Mouse (Mus musculus): ENCODE measurements around the gene Kcnip1.

The Kcnip1 gene

GRCm38 (mm10) chr11:33908360-33909175 is 84.4 kb downstream of the Kcnip1 start:
- CTCF ChIA-PET = no interaction called here

DNA sequence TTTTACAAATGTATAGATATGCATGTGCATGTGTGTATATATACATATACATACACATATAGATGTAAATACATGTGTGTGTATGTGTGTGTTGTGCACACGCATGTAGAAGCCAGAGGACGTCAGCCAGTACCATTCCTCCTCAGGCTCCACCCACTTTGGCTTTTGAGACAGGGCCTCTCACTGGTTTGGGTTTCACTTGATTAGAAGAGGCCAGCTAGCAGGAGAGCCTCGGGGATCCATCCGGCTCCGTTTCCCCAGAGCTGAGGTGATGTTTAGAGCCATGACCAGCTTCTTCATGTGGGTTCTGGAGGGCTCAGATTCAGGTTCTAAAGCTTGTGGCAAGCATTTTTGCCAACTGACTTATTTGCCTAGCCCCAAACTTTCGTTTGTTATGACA is 89.5 kb downstream of the Kcnip1 start:
- CTCF ChIA-PET = no interaction called here

GRCm38 (mm10) chr11:33902377-33902776 is 90.6 kb downstream of the Kcnip1 start:
- CTCF ChIA-PET = no interaction called here

GRCm38 (mm10) chr11:33901783-33902182 is 91.2 kb downstream of the Kcnip1 start:
- CTCF ChIA-PET = no interaction called here

DNA sequence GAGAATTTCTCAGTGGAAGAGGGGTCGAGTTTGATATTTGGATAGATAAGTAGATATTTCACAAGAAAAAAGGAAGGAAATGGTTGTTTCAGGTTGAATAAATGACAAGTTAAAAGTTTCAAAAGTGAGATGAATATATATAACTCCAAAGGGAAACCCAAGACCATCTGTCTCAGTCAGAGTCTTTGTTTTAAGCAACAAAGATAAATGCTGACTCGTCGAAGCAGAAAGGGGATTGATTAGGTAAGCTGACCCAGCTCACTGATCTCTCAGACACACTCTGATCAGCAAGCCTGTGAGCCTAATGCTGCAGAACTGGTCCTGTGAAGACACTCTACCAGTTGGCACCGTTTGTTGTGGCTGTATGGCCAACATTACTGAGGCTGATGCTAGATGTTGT is 101.9 kb downstream of the Kcnip1 start:
- CTCF ChIA-PET = no interaction called here

DNA sequence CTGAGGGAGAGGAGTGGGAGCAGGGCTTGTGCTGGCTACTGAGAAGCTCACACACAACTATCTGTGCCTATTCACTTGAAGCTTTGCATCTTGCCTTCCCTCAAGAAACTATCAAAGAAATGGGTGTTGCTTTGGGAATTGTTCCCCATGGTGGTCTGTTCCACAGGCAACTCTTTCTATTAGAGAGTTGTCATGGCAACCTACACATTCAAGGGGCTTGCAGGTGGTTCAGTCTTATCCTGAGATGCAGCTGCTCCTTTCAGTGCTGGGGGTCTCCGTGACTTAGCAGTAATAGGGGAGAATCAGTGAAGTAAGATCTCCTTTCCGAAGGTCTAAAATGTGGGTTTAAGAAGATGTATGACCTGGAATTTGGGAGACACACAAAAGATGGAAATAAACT is 102.6 kb downstream of the Kcnip1 start:
- CTCF ChIA-PET = no interaction called here

DNA sequence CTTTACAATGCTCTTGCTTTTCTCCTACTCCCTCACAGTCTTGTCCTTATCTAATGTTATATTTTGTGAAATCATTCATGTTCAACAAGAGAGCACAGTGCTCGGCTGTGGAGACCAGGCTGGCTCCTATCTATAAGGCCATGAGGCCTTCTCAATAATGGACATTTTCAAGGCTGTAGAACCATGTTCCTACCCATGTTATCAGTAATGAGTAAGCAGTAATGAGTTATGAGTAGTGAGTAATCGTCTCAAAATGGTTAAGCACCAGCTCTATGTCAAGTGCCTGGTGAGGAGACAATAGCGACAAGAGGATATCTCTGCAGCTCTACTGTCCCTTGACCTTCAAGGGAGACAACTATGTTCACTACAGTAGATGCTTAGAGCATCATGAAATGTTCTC is 105.3 kb downstream of the Kcnip1 start:
- CTCF ChIA-PET = no interaction called here

- CTCF ChIA-PET = no interaction called here
Measured at GRCm38 (mm10) chr11:33885981-33886380, 107.0 kb downstream of the Kcnip1 start.

- CTCF ChIA-PET = no interaction called here
Measured at GRCm38 (mm10) chr11:33882731-33883328, 110.1 kb downstream of the Kcnip1 start.

- CTCF ChIA-PET = no interaction called here
Measured at GRCm38 (mm10) chr11:33874925-33875324, 118.0 kb downstream of the Kcnip1 start.

DNA sequence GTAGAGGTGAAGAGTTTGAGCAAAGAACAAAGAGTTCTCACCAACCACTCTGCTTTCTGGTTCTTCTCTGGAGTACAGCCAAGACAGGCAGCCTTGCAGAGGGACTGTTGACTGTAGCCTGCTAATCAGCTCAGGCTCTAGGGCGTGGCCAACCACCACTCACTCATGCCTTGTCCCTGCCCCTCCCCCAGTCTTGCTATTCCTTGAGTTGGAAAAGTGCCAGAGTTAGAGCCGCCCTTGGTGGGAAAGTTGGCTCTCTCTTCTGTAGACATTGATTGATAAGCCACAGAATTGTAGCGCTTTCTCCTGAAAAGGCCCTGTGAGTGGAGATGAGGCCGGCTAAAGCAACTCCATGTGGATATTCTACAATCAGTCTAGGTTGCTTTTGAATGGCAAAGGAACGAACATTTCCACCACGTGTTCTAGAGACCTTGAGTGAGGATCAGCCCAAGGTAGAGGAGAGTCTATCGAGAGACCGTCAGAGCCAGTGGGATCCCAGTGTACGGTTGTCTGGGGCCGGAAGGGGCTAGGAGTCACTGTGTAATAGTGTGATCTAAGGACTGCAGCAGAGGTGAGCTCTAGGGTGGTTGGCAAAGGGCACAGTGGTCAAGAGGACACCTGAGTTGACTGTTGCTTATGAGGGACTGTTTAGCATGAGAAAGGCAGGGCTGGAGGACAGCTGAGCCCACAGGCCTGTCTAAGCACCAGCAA is 119.7 kb downstream of the Kcnip1 start:
- CTCF ChIA-PET = no interaction called here

- CTCF ChIA-PET = no interaction called here
Measured at GRCm38 (mm10) chr11:33872716-33873048, 120.3 kb downstream of the Kcnip1 start.

- CTCF ChIA-PET = no interaction called here
Measured at GRCm38 (mm10) chr11:33871998-33872715, 120.8 kb downstream of the Kcnip1 start.

GRCm38 (mm10) chr11:33870246-33870645 is 122.7 kb downstream of the Kcnip1 start:
- CTCF ChIA-PET = no interaction called here

DNA sequence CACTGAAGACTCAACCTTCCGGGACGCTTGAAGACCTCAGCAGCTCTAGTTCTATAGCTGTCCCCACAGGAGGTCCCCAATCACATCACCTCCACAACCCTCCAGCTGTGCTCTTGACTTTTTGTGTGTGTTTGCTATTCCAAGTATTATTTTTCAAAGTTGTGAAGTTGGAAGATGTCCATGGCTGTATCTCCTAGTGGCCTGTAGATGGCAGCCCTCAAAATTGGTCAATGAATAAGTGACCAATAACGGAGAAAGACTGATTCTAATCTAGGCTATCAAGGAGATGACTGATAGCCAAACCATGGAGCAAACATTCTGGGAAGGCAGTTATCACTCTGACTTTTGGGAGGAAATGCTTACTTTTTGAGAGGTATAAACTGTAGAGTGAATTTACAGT is 123.4 kb downstream of the Kcnip1 start:
- CTCF ChIA-PET = no interaction called here

- CTCF ChIA-PET = no interaction called here
Measured at GRCm38 (mm10) chr11:33866775-33867174, 126.2 kb downstream of the Kcnip1 start.

DNA sequence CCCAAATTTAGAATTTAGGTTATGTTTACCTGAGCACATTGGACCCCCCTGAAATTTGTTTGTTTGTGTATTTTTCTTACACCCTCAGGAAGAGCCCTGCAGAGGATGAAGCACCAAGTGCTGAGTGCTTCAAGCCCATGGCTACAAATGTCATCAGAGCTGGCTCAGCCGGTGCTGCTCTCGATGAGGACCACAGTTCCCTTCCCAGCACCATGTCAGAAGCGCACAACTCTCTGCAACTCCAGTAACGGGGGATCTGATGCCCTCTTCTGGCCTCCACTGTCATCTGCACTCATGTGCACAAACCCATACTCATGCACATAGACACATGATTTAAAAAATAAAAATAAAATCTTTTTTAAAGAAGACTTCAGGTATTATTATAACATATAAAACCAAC is 128.7 kb downstream of the Kcnip1 start:
- CTCF ChIA-PET = no interaction called here

- CTCF ChIA-PET = no interaction called here
Measured at GRCm38 (mm10) chr11:33861823-33862222, 131.1 kb downstream of the Kcnip1 start.

DNA sequence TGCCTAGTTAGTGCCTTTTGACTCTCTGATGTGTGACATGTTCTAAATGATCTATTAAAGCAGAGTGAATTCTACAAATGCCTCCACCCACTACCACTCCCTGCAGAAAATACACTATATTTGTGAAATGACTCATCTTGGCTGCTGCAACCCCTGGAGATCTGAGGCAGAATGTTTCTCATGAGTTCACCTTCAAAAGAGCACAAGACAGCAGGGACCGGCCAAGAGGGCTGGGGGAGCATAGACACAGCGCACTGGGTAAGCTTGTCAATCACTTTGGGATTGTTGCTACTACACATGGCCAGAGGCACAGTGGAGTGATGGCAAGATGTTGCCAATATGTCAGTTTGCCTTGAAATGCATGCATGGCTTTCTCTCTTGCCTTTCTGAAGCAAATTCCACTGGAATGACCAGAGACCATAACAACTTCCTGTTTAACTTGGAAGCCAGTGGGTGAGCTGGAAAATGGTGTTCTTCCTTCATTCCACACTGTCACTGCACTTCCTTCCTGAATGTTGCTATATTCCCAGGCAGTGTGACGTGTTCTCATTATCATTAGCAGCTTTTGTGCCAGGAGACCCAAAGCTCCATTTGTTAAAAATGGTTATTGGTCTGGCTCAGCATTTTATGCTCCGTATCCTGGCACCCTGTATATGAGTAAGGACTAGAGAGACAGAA is 131.9 kb downstream of the Kcnip1 start:
- CTCF ChIA-PET = no interaction called here

GRCm38 (mm10) chr11:33849614-33850013 is 143.3 kb downstream of the Kcnip1 start:
- CTCF ChIA-PET = no interaction called here

DNA sequence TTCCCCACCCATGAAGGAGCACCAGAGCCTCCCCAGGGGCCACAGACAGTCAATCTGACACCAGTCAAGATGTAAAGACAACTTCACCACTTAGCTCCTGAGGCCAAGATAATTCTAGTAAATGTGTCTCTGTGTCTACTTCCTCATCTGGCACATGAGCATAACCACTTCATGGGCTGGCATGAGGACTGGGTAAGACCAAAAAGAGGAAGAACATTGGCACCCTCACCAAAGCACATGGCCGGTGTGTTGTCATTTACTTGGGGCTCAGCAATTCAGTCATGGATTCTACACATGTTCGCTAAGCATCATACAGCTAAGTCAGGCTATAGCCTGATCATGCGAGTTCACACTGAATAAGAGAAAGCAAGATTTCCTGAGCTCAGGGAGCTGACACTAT is 144.3 kb downstream of the Kcnip1 start:
- CTCF ChIA-PET = no interaction called here

DNA sequence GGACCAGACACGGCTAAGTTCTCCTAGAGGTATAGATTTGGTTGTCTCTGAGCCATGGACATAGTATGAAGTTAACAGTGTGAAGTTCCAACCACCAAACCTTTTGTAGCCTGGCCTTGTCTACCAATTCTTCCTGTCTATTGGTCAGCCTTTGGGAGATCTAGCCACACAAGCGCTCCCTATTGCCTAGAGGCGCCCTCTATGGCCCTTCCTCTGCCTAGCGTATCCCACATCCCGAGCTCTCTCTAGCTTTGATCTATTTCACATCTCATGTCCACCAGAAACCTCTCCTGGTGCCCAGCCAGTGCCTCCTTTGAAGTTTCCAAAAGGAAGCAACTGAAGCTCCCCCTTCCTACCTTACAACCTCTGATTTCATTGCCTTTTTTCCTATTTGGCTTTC is 147.0 kb downstream of the Kcnip1 start:
- CTCF ChIA-PET = no interaction called here
